Mouse (Mus musculus): ENCODE data around the gene Atxn7l1. TPM values are rescaled to one million over a fixed set of nuclear protein-coding genes. Genes with fewer than 3 reads are reported as not detected.

Atxn7l1 gene
- polyA plus RNA-seq, 1 experiment from 2014 or later = 16.8 TPM

DNA sequence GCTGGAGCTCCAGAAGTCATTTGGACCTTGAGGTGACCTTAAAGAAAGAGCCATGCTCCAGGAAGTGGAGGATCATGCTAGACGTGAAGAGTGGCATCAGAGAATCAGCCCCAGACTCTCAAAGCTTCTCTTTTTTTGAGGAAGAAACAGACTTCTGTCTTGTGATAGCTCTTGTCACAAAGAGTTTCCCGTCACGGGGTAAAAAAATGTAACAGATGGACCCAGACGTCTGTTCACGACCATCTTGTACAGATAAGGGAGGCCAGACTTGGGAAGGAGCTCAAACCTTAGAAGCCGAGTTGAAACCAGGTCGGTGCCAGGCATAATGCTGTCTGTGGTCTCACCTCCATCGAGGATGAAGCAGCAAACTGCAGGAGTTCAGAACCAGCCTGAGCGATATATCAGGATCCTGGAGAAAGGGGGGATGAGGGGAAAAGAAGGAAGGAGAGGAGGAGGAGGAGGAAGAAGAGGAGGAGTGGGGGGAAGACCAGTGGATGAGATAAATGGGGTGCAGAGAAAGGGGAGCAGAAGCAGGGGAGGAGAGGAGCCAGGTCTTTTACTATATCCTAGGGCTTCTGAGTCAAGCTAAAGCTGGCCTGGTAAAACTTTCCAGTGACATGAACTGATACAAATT is 21.8 kb upstream of the Atxn7l1 start:
- Histone ChIP-seq H3K9me3 (replicated peaks; ENCODE audit: control insufficient read depth, low read length) (no peaks in the 10 kb centered on the region), H3K27ac (ENCODE audit: low read length) (no peak overlapping the region), H3K9ac (ENCODE audit: low read depth, low read length) (no peak overlapping the region), H3K4me1 (ENCODE audit: control insufficient read depth, low read depth, low read length) (no peaks in the 10 kb centered on the region), H3K4me2 (ENCODE audit: low read depth, low read length) (no peak overlapping the region), H3K4me3 (ENCODE audit: low read depth, low read length) (no peak overlapping the region), H3K27me3 (ENCODE audit: control insufficient read depth, insufficient read depth, low read depth, low read length) (no peaks in the 10 kb centered on the region; the same call in 1 of the 2 replicates), H3K36me3 (ENCODE audit: control insufficient read depth, insufficient read depth) (no peaks in the 10 kb centered on the region)
- 17% methylated on average over 9 of the region's 9 CpGs for WGBS (ENCODE audit: insufficient replicate concordance)
- ATAC-seq (ENCODE audit: low read depth) = no peak

DNA sequence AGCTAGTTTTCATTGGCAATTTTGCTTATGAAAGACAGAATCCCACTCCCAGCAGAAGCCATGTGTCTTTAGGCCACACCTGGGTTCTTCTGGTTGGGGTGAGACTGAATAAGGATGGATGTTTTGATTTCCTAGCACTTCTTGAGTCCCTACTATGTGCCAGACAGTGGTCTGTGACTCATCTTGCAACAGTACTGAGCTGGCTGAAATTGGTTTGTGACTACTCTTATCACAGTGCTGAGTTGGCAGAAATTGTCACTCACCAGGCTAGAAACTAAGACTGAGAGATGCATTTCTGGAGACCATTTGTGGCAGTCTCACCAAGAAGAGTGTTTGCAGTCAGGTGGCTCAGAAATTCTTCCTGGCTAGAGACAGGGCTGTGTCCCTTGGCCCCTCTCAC is 21.2 kb upstream of the Atxn7l1 start:
- Histone ChIP-seq H3K9me3 (replicated peaks; ENCODE audit: control insufficient read depth, low read length) (no peaks in the 10 kb centered on the region), H3K27me3 (ENCODE audit: control insufficient read depth, insufficient read depth, low read depth, low read length) (no peaks in the 10 kb centered on the region; the same call in 1 of the 2 replicates), H3K4me3 (ENCODE audit: low read depth, low read length) (no peak overlapping the region), H3K9ac (ENCODE audit: low read depth, low read length) (no peak overlapping the region), H3K4me1 (ENCODE audit: control insufficient read depth, low read depth, low read length) (no peaks in the 10 kb centered on the region), H3K27ac (ENCODE audit: low read length) (no peak overlapping the region), H3K36me3 (ENCODE audit: control insufficient read depth, insufficient read depth) (no peaks in the 10 kb centered on the region), H3K4me2 (ENCODE audit: low read depth, low read length) (no peak overlapping the region)
- ATAC-seq (ENCODE audit: low read depth) = no peak

- H3K4me3 ChIP-seq (ENCODE audit: low read depth, low read length) = no peak overlapping the region
- 57% methylated on average over 2 of the region's 2 CpGs for WGBS (ENCODE audit: insufficient replicate concordance)
- no peak for ATAC-seq (ENCODE audit: low read depth)
- H3K9ac ChIP-seq (ENCODE audit: low read depth, low read length) = no peak overlapping the region
- no peak overlapping the region for H3K27ac ChIP-seq (ENCODE audit: low read length)
- H3K27me3 ChIP-seq (ENCODE audit: control insufficient read depth, insufficient read depth, low read depth, low read length) = no peaks in the 10 kb centered on the region; the same call in 1 of the 2 replicates
- H3K4me1 ChIP-seq (ENCODE audit: control insufficient read depth, low read depth, low read length) = no peaks in the 10 kb centered on the region
- no peaks in the 10 kb centered on the region for H3K9me3 ChIP-seq (replicated peaks; ENCODE audit: control insufficient read depth, low read length)
- no peak overlapping the region for H3K4me2 ChIP-seq (ENCODE audit: low read depth, low read length)
- no peaks in the 10 kb centered on the region for H3K36me3 ChIP-seq (ENCODE audit: control insufficient read depth, insufficient read depth)
Observed at GRCm38 (mm10) chr12:33128121-33128520, 19.4 kb upstream of the Atxn7l1 start.

DNA sequence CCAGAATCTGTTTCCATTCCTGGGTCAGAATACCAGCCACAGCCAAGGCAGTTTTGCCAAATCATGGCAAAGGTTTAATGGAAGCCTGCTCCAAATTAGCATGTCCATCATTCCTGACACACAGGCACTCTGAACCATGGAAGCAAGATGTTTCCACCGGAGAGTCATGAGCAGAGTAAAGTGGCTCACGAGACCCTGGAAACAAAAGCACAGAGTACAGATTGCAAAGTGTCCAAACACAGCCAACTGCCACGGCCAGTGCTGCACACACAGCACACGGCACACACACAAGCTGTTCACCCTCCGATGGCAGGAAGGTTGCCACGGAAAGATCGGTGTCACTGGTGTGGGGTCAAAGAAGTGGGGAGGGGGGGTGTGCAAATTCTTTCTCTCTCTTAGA is 18.8 kb upstream of the Atxn7l1 start:
- H3K4me1 ChIP-seq (ENCODE audit: control insufficient read depth, low read depth, low read length) = no peaks in the 10 kb centered on the region
- H3K27ac ChIP-seq (ENCODE audit: low read length) = no peak overlapping the region
- no peak for ATAC-seq (ENCODE audit: low read depth)

GRCm38 (mm10) chr12:33129410-33129809 is 18.1 kb upstream of the Atxn7l1 start:
- H3K27ac ChIP-seq (ENCODE audit: low read length) = no peak overlapping the region
- no peaks in the 10 kb centered on the region for H3K36me3 ChIP-seq (ENCODE audit: control insufficient read depth, insufficient read depth)
- H3K27me3 ChIP-seq (ENCODE audit: control insufficient read depth, insufficient read depth, low read depth, low read length) = no peaks in the 10 kb centered on the region; the same call in 1 of the 2 replicates
- H3K9ac ChIP-seq (ENCODE audit: low read depth, low read length) = no peak overlapping the region
- no peak for ATAC-seq (ENCODE audit: low read depth)
- WGBS (ENCODE audit: insufficient replicate concordance) = 4% methylated on average over 4 of the region's 4 CpGs
- no peaks in the 10 kb centered on the region for H3K4me1 ChIP-seq (ENCODE audit: control insufficient read depth, low read depth, low read length)
- no peak overlapping the region for H3K4me2 ChIP-seq (ENCODE audit: low read depth, low read length)
- H3K9me3 ChIP-seq (replicated peaks; ENCODE audit: control insufficient read depth, low read length) = no peaks in the 10 kb centered on the region
- no peak overlapping the region for H3K4me3 ChIP-seq (ENCODE audit: low read depth, low read length)

More for the DNA sequence above, 18.8 kb upstream of the Atxn7l1 start:
- no peak overlapping the region for H3K4me3 ChIP-seq (ENCODE audit: low read depth, low read length)
- WGBS (ENCODE audit: insufficient replicate concordance) = 68% methylated on average over 7 of the region's 7 CpGs
- no peaks in the 10 kb centered on the region for H3K9me3 ChIP-seq (replicated peaks; ENCODE audit: control insufficient read depth, low read length)
- no peaks in the 10 kb centered on the region; the same call in 1 of the 2 replicates for H3K27me3 ChIP-seq (ENCODE audit: control insufficient read depth, insufficient read depth, low read depth, low read length)
- no peaks in the 10 kb centered on the region for H3K36me3 ChIP-seq (ENCODE audit: control insufficient read depth, insufficient read depth)
- no peak overlapping the region for H3K4me2 ChIP-seq (ENCODE audit: low read depth, low read length)
- no peak overlapping the region for H3K9ac ChIP-seq (ENCODE audit: low read depth, low read length)

GRCm38 (mm10) chr12:33130401-33130800 is 17.1 kb upstream of the Atxn7l1 start:
- H3K4me1 ChIP-seq (ENCODE audit: control insufficient read depth, low read depth, low read length) = no peaks in the 10 kb centered on the region
- H3K4me3 ChIP-seq (ENCODE audit: low read depth, low read length) = no peak overlapping the region
- H3K9ac ChIP-seq (ENCODE audit: low read depth, low read length) = no peak overlapping the region
- ATAC-seq (ENCODE audit: low read depth) = no peak
- H3K9me3 ChIP-seq (replicated peaks; ENCODE audit: control insufficient read depth, low read length) = no peaks in the 10 kb centered on the region
- no peak overlapping the region for H3K27ac ChIP-seq (ENCODE audit: low read length)
- no peaks in the 10 kb centered on the region for H3K36me3 ChIP-seq (ENCODE audit: control insufficient read depth, insufficient read depth)
- no peaks in the 10 kb centered on the region; the same call in 1 of the 2 replicates for H3K27me3 ChIP-seq (ENCODE audit: control insufficient read depth, insufficient read depth, low read depth, low read length)
- no peak overlapping the region for H3K4me2 ChIP-seq (ENCODE audit: low read depth, low read length)
- 65% methylated on average over 8 of the region's 8 CpGs for WGBS (ENCODE audit: insufficient replicate concordance)

DNA sequence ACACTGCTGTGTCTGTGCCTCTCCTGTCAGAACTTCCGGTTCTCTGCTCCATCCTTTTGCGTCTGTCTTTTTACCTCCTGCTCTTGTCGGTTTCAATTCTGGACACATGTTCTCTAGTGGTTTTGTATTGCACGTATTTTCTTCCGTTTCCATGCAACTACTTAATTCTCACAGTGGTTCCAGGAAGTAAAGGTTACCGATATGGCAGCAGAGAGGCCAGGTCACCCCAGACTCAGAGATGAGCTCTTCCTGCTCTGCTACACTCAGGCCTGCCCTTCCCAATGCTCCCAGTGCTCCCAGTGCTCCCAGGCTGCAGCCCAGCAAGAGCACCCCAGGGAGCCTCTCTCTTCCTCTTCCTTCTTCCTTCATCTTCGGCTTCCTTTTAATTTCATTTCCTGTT is 15.7 kb upstream of the Atxn7l1 start:
- Histone ChIP-seq H3K9me3 (replicated peaks; ENCODE audit: control insufficient read depth, low read length) (no peaks in the 10 kb centered on the region), H3K27me3 (ENCODE audit: control insufficient read depth, insufficient read depth, low read depth, low read length) (no peaks in the 10 kb centered on the region; the same call in 1 of the 2 replicates), H3K9ac (ENCODE audit: low read depth, low read length) (no peak overlapping the region), H3K27ac (ENCODE audit: low read length) (no peak overlapping the region), H3K4me1 (ENCODE audit: control insufficient read depth, low read depth, low read length) (no peaks in the 10 kb centered on the region), H3K4me3 (ENCODE audit: low read depth, low read length) (no peak overlapping the region), H3K4me2 (ENCODE audit: low read depth, low read length) (no peak overlapping the region), H3K36me3 (ENCODE audit: control insufficient read depth, insufficient read depth) (no peaks in the 10 kb centered on the region)
- ATAC-seq (ENCODE audit: low read depth) = peak; percentile 67
- WGBS (ENCODE audit: insufficient replicate concordance) = 32% methylated on average over 7 of the region's 7 CpGs

DNA sequence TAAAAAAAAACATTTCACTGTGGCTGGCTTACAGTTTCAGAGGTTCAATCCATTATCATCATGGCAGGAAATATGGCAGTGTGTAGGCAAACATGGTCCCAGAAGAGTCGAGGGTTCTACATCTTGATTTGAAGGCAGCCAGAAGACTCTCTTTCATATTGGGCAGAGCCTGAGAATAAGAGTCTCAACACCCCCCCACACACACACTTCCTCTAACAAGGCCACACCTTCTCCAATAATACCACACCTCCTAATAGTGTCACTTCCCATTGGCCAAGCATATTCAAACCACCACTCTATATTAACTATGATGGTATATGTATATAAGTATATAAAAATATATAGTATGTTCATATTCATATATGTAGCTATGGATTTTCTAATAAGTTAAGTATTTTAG is 9.6 kb upstream of the Atxn7l1 start:
- 43% methylated on average over 1 of the region's 1 CpGs for WGBS (ENCODE audit: insufficient replicate concordance)
- no peak for ATAC-seq (ENCODE audit: low read depth)
- Histone ChIP-seq H3K4me3 (ENCODE audit: low read depth, low read length) (no peak overlapping the region), H3K27me3 (ENCODE audit: control insufficient read depth, insufficient read depth, low read depth, low read length) (no peaks in the 10 kb centered on the region; the same call in 1 of the 2 replicates), H3K4me2 (ENCODE audit: low read depth, low read length) (no peak overlapping the region), H3K36me3 (ENCODE audit: control insufficient read depth, insufficient read depth) (no peaks in the 10 kb centered on the region), H3K9me3 (replicated peaks; ENCODE audit: control insufficient read depth, low read length) (no peaks in the 10 kb centered on the region), H3K4me1 (ENCODE audit: control insufficient read depth, low read depth, low read length) (no peaks in the 10 kb centered on the region), H3K9ac (ENCODE audit: low read depth, low read length) (no peak overlapping the region), H3K27ac (ENCODE audit: low read length) (no peak overlapping the region)

- no peaks in the 10 kb centered on the region for H3K4me1 ChIP-seq (ENCODE audit: control insufficient read depth, low read depth, low read length)
- ATAC-seq (ENCODE audit: low read depth) = no peak
- H3K4me3 ChIP-seq (ENCODE audit: low read depth, low read length) = no peak overlapping the region
- peaks cover 2% of the 10 kb centered on the region; the same call in 1 of the 2 replicates for H3K27me3 ChIP-seq (ENCODE audit: control insufficient read depth, insufficient read depth, low read depth, low read length)
- 52% methylated on average over 3 of the region's 3 CpGs for WGBS (ENCODE audit: insufficient replicate concordance)
- no peaks in the 10 kb centered on the region for H3K36me3 ChIP-seq (ENCODE audit: control insufficient read depth, insufficient read depth)
- no peak overlapping the region for H3K9ac ChIP-seq (ENCODE audit: low read depth, low read length)
- no peak overlapping the region for H3K27ac ChIP-seq (ENCODE audit: low read length)
- H3K4me2 ChIP-seq (ENCODE audit: low read depth, low read length) = no peak overlapping the region
- H3K9me3 ChIP-seq (replicated peaks; ENCODE audit: control insufficient read depth, low read length) = no peaks in the 10 kb centered on the region
Observed at GRCm38 (mm10) chr12:33139083-33139482, 8.4 kb upstream of the Atxn7l1 start.
